Mouse (Mus musculus) liver, adult (tissue): Measurements from ENCODE around the gene Eml6.
"Not testable (repeated sequence)": the region's sequence is repeated elsewhere in the genome, so short reads cannot be mapped to it uniquely, and the experiment has no call there.

Source experiments
- GATA4 ChIP-seq: IDR thresholded peaks from 2 replicates; pipeline ENCODE4 v1.6.1; 2014; ENCODE audit warnings: mild to moderate bottlenecking, low read length; ENCODE audit not compliant: insufficient replicate concordance

The Eml6 gene

DNA sequence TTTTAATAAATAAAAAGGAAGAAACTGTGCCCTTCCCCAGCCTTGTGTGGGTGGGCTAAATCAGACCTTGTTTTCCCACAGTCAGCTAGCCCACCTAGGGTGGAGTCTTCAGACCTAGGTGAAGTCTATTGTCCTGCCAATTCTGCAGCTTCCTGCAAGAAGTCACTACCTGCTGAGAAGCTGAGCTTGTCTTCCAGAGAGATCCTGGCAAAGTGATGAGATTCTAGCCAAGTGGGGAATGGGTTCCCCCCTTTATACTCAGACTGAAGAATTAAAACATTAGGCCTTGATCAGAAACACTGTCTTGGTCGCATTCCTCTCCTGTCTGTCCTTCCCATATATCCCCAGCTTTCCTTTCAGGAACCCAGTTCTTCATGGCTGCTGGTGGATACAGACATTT lies 147.9 kb downstream of the Eml6 start:
- no peak for TF ChIP-seq GATA4

DNA sequence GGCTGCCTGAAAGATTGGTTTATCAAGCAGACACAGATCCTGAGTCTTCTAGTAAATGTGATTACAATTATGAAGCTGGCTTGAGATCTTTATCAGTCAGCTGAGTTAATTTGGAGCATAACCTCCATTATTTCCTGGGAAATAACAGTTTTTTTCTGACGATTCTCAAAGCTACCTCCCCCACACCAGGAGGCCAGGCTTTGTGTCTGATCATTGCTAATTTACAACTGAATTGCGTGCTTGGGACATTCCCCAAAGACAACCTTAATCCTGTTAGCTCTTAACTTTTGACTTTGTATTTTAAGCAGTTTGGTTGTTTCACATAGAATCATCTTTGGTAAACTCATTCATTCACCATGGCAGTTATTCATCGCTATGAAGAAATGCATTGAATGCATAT lies 148.6 kb downstream of the Eml6 start:
- TF ChIP-seq GATA4: no peak

DNA sequence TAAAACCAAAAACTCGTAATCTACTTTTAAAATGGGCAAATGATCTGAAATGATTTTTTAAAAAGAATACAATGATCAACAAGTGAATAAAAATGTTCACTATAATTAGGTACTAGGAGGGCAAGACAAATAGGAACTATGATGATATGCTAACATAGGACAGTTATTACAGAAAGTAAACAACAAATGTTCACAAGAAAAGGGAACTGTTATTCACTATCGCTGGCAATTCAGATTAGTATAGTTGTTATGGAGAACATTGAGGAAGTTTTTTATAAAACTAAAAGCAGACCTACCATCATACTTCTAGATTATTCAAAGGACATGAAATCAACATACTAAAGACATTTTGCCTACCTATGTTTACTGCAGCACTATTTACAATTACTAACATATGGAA lies 155.7 kb downstream of the Eml6 start:
- no peak for TF ChIP-seq GATA4

DNA sequence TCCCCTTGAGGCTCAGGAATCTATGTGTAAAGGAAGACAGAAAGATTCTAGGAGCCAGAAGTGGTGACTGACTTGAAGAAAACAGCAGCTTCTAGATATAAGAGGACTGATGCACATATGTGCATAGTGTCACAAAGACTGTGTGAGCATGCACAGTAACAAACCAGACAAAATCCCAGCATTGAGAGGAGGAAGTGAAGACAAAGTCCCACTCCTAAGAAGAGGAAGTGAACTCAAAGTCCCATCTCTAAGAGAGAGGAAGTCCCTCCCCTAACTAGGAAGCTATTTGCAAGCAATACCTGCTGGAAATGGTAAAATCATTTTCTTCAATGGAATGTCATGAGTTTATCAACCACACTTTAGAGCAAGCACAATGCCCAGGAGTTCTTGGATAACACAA lies 161.6 kb downstream of the Eml6 start:
- no peak for TF ChIP-seq GATA4

DNA sequence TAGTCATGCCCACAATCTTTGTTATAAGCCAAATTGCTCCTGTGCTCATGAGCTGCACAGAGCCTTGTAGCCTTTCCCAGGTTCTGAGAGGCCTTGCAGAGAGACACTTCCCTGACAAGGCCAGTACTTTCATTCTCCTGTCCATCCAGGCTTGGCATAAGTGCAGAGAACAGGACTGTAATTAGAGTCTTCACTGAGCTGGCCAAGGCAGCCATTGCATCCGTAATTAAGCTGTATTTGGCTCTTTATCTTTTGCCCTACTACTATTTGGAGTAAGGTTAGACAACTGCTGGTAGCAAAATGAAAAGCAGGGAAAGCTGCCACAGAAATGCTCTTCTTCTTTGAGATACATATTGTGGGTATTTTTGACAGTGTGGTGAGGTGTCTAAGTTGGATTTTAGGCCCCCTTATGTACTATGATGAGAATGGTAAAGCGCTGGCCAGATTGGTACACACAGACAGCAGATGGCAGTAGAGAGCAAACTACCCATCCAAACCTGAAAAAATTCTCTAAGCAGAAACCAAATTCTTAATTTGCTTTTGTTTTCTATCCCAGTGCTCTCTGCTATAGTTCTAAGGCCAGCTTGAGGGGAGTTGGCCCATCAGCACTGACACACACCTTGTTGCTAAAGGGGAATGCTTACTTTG lies 164.0 kb downstream of the Eml6 start:
- no peak for TF ChIP-seq GATA4

DNA sequence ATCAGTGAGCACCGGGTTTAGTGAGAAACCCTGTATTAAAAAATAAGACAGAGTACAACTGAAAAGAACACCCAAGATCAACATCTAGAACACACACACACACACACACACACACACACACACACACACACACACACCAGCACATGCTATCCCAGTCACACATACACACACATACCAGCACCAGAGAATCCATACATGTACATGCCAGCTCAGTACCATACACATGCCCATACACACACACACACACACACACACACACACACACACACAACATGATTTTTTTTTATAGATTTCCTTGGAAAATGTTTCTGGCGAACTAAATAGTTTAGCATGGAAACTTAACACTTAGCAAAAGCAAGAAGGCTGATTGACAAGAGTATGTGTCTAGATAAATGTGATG lies 164.8 kb downstream of the Eml6 start:
- no peak for TF ChIP-seq GATA4

DNA sequence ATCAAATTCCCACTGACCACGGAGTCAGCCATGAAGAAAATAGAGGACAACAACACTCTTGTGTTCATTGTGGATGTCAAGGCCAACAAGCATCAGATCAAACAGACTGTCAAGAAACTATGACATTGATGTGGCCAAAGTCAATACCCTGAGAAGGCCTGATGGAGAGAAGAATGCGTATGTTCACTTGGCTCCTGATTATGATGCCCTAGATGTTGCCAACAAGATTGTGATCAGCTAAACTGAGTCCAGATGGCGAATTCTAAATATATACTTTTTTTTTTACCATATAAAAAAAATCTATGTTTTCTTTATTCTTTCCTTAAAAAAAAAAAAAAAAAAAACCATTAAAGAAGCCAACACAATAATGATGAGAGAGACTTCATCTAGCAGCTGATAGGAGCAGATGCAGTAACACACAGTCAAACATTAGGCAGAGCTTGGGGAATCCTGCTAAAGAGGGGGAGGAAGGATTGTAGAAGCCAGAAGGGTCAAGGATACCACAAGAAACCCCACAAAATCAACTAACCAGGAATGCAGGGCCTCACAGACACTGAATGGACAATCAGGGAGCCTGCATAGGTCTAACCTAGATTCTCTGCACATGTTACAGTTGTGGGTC lies 185.1 kb downstream of the Eml6 start:
- no peak for TF ChIP-seq GATA4

DNA sequence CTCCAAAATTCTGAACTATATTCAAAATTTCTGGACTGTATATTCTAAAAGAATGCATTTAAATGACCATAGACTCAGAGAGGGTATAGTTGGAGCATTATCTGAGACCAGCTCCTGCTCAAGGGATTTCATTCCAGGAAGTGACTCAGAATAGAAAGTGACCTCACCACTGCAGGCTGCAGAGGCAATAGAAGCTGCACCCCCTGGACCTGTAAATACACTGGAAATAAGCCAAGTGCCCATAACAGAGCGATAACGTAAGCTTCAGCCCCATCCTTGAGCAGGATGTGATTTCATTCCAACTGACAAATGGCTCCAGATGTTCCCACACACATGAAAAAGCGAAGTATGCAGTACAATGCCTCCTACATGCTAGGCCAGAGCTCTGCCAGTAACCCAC lies 186.1 kb downstream of the Eml6 start:
- no peak for TF ChIP-seq GATA4

DNA sequence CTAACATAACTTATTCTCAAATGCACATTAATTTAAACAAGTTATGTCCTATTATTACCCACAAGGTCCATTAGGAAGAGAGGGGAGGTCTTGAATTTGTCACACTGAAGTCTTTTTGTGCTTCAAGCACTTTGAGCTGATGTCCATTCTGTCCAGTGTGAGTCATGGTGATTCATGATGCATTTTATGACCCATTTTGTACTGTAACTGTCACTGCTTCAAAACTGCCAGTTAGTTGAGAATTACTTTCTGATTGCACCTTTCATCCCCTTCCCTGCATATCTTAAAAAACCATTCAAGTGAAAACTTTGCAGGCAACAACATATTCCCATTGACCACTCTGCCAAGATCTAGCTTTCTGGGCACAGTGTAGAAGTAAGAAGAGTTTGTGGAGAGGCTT lies 188.8 kb downstream of the Eml6 start:
- no peak for TF ChIP-seq GATA4

DNA sequence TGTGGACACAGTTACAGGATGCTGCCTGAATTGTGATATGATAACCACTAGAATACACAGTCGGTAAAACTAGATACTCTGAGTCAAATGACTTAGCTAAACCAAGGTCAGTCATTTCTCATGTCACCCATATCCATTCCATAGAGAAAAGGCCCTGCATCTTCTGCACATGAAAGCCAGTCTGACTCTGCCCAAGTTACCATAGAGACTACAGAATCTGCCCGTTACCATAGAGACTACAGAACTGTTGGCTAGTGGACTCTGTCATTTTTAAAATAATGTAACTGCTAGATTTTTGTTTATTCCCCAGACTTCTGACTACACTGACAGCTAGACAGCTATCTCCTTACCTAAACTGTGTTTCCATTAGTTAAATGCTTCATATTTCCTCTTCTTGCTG lies 198.1 kb downstream of the Eml6 start:
- no peak for TF ChIP-seq GATA4

DNA sequence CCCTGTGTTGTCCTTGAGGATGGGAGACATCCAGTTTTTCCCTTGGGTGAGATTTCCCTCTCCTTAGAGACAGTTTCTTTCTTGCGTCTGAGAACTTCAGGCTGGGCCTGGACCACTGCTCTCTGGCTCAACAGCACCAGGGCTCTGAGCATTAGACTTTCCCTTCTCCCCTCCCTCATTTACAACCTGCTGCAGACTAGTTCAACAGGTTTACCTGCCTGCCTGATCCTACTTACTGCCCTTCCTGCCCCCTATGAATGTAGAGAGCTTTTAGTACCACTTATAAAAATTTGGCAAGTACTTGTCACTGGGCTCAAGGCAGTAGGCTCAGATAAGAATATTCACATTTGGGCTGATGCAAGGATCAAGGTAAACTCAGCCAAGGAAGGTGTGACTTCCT lies 199.8 kb downstream of the Eml6 start:
- TF ChIP-seq GATA4: no peak

DNA sequence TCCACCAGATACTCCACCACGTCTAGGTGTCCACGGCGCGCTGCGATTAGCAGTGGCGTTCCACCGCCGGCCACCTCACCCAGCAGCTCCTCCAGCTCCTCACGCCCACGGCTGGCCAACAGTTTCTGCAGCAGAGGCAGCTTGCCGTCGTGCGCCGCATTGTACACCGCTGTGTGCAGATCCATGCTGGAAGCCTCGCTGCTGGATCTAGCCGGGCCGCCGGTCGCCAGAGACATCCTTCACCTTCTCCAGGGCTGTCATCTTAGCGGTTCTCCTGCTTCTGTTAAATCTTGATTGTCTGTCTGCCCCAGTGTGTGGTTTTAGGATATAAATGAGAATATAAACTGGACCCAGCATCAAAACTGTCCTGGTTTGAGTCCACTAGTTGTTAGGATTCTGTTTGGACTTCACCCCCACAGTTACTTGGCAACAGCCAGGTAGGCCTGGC lies 200.5 kb downstream of the Eml6 start, which contains the start of gene 4931440F15Rik:
Gene 4931440F15Rik, minus strand, starts transcription at position 398 of the 448 bp plus-strand sequence.
- TF ChIP-seq GATA4: not testable (repeated sequence)

DNA sequence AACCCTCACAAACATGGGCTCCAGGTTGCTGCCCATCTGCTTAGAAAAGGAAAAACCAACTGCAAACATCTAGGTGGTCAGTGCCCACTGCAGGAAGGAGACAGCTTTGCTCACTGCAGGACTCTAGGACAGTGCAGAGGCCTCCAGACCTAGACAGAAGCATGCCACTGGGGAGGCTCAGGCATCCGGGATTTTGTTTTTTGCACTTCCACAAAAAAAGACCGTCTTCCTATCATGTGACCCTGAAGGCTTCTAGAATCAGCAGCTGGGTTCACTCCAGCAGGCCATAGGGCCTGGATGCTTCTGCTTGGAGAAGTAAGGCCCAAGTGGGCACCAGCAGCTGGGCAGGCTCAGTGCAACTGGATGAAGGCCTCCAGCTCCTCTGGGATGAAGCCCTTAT lies 202.7 kb downstream of the Eml6 start:
- TF ChIP-seq GATA4: no peak

DNA sequence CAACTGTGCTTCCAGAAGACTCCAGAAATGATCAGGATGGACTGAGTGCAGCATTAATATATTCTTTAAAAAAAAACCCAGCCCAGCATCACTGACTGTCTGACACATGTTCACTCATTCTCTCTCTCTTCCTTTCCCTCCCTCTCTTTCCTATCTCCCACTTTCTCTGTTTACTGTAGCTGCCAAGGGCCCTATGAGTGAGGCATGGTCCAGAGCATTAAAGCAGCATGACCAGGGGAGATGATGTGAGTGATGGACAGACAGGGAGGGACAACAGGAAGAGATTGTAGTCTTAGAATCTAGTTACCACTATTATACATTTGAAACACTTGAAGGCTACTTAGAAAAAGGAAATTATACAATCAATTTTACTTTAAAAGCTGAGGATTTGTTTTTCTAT lies 210.2 kb downstream of the Eml6 start:
- TF ChIP-seq GATA4: no peak

DNA sequence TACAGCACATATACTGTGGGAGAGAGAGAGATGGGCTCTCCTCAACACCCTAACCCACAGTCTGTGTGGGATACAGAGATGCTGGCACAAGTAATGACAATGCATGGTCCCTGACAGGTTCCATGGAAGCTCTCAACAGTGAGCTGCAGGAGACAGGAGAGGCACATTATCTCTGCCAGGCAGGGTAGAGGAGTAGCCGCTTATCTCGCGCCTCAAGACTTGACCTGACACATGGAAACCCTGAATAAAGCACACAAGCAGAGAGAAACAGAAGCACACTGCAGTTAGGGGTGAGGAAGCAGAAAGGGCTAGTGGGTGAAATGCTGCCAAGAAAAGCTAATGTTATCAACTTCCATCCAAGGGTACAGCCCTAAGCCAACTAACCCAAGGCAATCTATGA lies 210.6 kb downstream of the Eml6 start:
- TF ChIP-seq GATA4: no peak

DNA sequence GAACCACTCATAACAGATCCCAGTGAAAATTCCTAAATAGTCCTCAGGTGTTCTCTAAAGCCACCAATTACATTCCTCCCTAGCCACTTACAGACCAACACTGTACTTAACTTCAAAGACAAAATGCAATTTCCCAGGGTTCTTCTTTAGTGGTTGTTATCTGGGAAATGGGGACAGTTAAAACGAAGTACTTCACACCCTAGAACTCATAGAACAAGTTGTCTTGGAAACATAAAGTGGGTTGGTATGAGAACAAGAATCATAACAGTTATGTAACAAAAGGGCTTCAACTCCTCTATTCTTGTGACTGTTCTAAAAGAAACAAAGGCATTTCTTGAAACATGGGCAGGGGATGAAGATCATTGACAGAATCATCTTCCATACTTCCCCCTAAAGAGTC lies 212.6 kb downstream of the Eml6 start:
- TF ChIP-seq GATA4: no peak

DNA sequence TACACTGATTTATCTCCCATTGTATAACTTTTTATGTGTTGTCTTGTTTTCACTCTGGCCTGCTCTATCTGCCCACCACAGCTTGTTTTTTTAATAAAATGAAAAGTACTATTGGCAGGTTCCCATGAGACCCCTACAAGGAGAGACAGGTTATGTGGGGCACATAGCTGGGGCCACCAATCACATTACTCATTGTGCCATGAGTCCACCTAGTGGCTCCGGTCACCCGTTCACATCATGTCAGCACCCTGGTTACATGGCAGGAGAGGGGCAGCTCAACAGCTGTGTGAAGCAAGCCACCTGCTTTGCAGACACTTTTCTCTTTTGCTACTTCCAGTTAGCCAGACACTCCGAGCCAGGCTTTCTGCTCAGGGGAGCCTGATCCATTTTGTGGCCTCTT lies 213.4 kb downstream of the Eml6 start:
- no peak for TF ChIP-seq GATA4
